Mouse (Mus musculus): ENCODE data around the gene Vmn2r1.
A peak's percentile ranks its signal among the peaks of the same experiment; 100 is the strongest.

Vmn2r1 gene

DNA sequence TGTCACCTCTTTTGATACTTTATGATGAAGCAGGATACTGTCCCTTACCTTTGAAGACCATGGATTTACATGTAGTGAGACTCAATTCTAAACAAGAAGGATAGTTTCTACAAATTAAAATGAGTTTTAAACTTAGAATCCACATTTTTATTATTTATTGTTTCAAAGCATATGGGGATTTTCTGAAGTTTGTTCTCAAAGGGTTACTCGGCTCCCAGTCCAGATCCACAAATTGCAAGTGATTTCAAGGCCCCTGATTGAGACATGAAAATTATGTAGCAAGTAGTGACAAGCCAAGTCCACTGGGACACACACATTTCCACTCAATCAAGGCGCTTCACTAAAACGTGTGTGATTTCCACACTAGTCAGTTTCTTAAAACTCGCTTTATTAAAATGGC is at the start of gene Vmn2r1:
TSS of gene Vmn2r1 (plus strand) at position 301 of the 400 bp plus-strand sequence.
- no peak for DNase-seq (ENCODE audit: low spot score)

DNA sequence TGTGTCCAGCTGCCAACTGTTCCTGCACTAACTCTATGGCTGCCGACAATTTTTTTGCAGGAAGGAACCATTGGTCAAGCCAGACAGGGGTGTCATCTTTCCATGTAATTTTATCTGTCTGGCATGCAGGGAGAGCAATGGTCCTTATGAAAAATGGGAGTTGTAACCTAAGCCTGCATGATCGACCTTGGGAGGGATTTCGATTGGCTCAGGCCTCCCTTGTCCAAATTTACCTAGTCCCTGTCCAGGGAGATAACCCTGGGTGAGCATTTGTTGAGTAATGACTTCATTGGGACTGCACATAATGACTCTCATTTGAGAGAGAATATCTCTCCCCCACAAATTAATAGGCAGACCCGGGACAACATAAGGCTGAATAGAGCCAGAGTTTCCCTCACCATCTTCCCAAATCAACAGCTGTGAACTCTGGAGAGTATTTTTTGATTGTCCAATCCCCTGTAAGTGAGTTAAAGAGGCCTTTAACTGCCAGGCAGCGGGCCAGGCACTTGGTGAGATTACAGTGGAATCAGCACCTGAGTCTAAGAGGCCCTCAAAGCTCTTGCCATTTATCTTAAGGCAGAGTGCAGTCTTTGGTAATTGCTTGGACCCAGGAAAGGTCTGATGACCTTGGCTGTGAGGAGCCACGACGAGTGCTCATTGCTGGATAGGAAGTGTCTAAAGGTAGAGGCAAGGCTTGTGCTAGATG is 43.1 kb upstream of the Vmn2r1 start:
- DNase-seq (ENCODE audit: low spot score) = no peak

DNA sequence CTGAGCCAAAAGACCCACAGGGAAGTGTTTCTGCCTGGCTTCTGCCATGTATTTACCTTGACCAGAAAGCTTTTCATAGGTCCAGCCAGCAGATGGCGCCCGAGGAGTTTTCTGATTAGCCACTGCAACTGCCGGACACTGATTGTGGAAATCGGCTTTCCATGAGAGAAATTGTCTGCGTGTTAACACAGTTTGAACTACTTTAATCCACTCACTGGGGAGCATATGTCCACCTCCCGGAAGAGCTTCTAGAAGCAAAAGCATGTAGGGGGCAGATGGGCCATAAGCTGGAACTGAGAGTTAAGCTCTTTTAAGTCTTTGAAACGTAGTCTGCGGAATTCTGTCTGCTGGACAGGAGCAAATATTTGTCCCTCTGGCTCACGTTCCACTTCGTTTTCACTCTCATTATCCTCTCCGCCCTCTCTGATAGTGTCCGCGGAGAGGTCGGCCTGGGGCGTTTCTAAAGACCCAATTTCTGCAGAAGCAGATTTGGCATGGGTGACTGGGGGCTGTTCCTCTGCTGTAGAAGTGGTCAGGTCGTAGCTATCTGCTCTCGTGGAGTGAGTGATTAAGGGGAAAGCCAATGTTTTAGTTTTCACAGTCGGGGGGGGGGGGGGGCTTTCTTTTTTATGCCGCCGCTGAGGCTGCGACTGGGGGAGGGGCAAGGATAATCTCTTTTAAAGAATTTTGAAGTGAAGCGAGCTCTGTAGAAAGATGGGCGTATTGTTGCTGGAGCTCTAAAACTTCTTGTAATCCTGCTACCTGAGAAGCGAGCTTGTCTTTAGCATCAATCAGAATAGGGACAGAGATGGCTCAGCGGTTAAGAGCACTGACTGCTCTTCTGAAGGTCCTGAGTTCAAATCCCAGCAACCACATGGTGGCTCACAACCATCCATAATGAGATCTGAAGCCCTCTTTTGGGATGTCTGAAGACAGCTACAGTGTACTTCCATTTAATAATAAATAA is 41.2 kb upstream of the Vmn2r1 start:
- DNase-seq (ENCODE audit: low spot score) = peak; percentile 84

DNA sequence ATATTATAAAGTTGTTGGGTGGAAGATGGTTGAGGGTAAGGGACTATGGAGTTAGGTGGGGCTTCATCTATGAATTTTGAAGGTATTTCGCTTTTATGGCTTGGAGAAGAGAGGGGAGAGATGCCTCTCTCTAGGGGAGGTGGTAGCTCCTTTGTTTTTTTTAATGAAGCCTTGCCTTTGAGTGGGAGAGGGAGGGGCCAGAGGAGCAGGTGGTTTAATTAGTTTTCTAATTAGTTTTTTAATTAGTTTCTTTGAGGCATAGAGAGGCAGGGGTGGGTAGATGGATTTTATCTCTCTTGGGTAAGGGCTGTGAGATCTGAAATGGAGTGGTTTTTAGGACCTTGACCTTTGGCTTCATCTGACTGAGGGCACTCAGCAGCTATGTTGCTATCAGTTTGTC is 31.4 kb downstream of the Vmn2r1 start:
- DNase-seq (ENCODE audit: low spot score) = no peak

DNA sequence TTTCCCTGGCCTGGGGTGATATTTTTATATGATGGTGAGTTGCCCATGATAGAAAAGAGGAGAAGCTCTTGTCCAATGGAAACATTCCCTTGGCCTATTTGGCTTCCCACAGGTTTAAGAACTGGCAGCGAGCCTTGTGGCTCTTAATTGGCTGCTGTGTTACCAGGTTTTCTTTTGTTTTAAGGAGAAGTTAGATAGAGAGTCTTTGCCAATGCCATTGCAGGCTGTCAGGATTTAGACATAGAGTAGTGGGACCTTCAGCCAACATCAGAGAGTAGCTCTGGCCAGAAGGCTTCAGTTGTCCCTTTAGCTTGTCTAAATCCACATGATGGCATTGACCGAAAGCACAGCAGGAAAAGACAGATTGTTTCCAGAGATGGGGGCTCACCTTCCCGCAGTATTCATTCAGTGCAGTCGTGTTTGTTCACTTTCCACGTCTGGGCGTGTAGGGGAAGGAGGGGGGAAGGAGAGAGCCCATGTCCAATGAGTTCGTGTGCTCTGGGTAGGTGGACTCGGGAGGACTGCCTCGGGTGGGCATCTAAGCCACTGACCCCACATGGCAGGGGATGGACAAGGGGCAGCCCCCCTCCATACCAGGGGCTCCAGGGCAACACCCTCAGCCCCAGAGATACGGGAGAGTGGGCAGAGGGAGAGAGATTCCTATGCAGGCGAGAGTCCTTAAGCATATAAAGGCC is 32.2 kb downstream of the Vmn2r1 start:
- no peak for DNase-seq (ENCODE audit: low spot score)

DNA sequence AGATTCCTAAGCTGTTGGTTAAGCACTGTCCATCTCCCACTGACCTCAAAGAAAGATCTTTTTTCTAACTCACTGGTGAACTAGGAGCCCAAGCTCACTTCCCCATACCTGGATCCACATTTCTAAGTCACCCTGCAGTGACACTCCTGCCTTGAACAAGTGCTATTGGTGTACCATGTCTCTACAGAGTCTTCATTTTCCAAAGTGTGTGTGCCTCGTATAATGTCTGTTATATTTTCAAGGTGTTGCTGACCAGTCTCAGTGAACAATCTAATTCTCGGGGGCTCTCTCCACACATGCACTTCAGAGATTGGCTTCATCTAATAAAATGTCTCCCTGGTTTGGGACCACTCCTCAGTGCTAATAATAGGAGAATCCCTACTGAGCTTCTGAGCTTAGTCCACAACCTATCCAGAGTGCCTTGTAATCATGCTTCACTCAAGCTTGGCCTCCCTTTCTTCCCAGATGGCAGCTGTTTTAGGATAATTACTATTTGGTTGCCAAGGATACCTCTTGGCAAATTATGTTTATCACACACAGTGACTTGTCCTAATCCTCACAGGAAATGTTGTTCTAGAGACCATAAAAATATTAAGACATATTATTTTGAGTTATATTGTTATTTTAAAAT is 60.6 kb downstream of the Vmn2r1 start, which contains the start of gene Vmn2r2:
TSS of gene Vmn2r2 (minus strand) at position 51 of the 631 bp plus-strand sequence.
- no peak for DNase-seq (ENCODE audit: low spot score)
